Mouse (Mus musculus): Measurements from ENCODE around the gene Chka. TPM values are rescaled to one million over a fixed set of nuclear protein-coding genes. Genes with fewer than 3 reads are reported as not detected.

Gene Chka
- polyA plus RNA-seq, 1 experiment from 2014 or later = 54.7 TPM

DNA sequence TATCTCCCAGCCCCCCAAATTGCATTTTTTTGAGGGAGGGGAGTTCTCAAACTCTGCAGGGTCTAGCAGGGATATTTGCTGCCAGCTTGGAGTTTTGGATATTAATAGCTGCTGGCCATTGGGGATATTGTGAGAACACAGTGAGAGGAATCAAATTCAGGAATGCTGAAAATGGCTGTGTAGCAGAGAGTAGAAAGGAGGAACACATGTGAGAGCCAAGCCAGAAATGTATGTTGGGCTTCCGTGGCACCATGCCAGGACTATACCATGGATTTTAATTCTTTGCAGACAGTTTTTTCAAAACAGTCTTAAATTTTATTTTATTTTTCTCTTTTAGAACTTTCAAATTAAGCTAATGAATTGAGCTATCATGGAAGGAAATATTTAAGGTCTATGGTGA is 16.7 kb downstream of the Chka start:
- Histone ChIP-seq H3K4me1 (replicated peaks; ENCODE audit: control insufficient read depth, insufficient read depth, low read length) (peaks cover 3% of the 10 kb centered on the region; the same call in 1 of the 2 replicates), H3K27ac (no peak overlapping the region), H3K4me2 (replicated peaks) (no peak overlapping the region), H3K27me3 (ENCODE audit: control insufficient read depth, insufficient read depth, low read length) (no peaks in the 10 kb centered on the region), H3K9ac (no peak overlapping the region), H3K4me3 (replicated peaks; ENCODE audit: low read length) (no peak overlapping the region), H3K36me3 (replicated peaks; ENCODE audit: control insufficient read depth, insufficient read depth) (peaks cover 16% of the 10 kb centered on the region; the same call in 1 of the 2 replicates), H3K9me3 (ENCODE audit: control insufficient read depth, low read length) (no peaks in the 10 kb centered on the region)
- DNase-seq (ENCODE audit: low spot score) = no peak
- WGBS = 87% methylated on average over 1 of the region's 1 CpGs
- ATAC-seq (ENCODE audit: low FRiP score) = no peak

DNA sequence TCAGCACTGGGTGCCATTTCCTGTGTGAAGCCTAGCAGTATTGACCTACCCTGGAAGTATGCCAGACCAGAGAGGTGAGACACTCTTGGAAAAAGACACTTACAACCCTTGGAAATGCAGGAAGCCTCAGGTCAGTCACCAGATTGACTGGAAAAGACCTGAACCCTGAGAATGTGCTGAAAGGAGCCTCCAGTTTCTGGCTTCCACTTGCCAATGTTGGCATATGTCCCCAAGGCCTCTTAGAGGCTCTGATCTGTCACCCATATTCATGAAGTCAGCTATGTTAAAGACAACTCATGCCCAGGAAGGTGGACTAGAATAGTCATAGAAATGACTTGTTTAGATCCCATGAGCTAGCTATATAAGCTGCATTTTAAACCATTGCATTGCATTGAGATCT is 19.9 kb downstream of the Chka start:
- no peak overlapping the region for H3K9ac ChIP-seq
- ATAC-seq (ENCODE audit: low FRiP score) = no peak
- H3K9me3 ChIP-seq (ENCODE audit: control insufficient read depth, low read length) = no peaks in the 10 kb centered on the region
- no peak for DNase-seq (ENCODE audit: low spot score)
- 0 out of 2 replicates have a peak, but pooled peaks cover 2% of the 10 kb centered on the region for H3K36me3 ChIP-seq (replicated peaks; ENCODE audit: control insufficient read depth, insufficient read depth)
- H3K4me1 ChIP-seq (replicated peaks; ENCODE audit: control insufficient read depth, insufficient read depth, low read length) = peaks cover 3% of the 10 kb centered on the region; the same call in 1 of the 2 replicates
- H3K4me3 ChIP-seq (replicated peaks; ENCODE audit: low read length) = no peak overlapping the region
- no peaks in the 10 kb centered on the region for H3K27me3 ChIP-seq (ENCODE audit: control insufficient read depth, insufficient read depth, low read length)
- no peak overlapping the region for H3K4me2 ChIP-seq (replicated peaks)
- H3K27ac ChIP-seq = no peak overlapping the region

DNA sequence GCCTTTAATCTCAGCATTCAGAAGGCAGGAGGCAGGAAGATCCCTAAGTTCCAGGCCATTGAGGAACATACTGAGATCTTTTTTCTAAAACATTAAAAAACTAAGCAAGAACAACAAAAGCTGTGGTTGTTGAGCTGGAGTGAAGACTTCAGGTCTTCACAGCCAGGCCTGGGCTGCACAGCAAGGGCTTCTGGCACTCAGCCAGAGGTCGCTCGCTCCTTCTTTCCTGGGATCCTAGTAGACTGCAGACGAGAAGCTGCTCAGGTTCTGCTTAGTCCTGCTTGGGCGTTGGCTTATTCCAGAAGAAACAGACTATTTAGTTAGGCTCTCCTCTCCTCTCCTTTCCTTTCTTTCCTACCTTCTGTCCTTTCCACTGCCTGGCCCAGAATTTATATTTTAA is 20.8 kb downstream of the Chka start:
- no peaks in the 10 kb centered on the region for H3K27me3 ChIP-seq (ENCODE audit: control insufficient read depth, insufficient read depth, low read length)
- H3K4me3 ChIP-seq (replicated peaks; ENCODE audit: low read length) = no peak overlapping the region
- H3K4me1 ChIP-seq (replicated peaks; ENCODE audit: control insufficient read depth, insufficient read depth, low read length) = peaks cover 3% of the 10 kb centered on the region; the same call in 1 of the 2 replicates
- no peaks in the 10 kb centered on the region for H3K9me3 ChIP-seq (ENCODE audit: control insufficient read depth, low read length)
- no peak overlapping the region for H3K27ac ChIP-seq
- no peak for DNase-seq (ENCODE audit: low spot score)
- H3K9ac ChIP-seq = no peak overlapping the region
- 0 out of 2 replicates have a peak, but pooled peaks cover 5% of the 10 kb centered on the region for H3K36me3 ChIP-seq (replicated peaks; ENCODE audit: control insufficient read depth, insufficient read depth)
- WGBS = 64% methylated on average over 4 of the region's 4 CpGs
- ATAC-seq (ENCODE audit: low FRiP score) = no peak
- H3K4me2 ChIP-seq (replicated peaks) = no peak overlapping the region

DNA sequence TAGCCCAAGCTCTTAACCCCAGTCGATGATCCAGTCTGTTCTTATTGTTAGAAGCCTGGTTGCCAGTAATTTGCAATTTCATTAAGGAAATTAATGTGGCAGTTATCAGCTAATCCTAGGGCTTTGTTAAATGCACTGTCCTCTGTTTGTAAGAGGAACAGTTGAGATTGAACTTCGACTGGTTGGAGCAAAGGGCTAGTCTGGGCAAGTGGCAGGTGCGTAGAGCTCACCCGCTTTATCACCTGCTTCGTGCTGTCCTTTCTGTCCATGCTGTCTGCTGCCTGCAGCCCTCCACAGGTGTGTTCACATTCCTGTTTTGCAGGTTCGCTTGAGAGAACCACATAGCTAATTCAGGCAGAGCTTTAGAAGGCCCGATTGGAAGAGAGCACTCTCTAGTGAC is 23.5 kb downstream of the Chka start:
- DNase-seq (ENCODE audit: low spot score) (no peak), ATAC-seq (ENCODE audit: low FRiP score) (no peak)
- Histone ChIP-seq H3K27me3 (ENCODE audit: control insufficient read depth, insufficient read depth, low read length) (no peaks in the 10 kb centered on the region), H3K4me1 (replicated peaks; ENCODE audit: control insufficient read depth, insufficient read depth, low read length) (peaks cover 3% of the 10 kb centered on the region; the same call in 1 of the 2 replicates), H3K36me3 (replicated peaks; ENCODE audit: control insufficient read depth, insufficient read depth) (peaks cover 5% of the 10 kb centered on the region; the same call in 1 of the 2 replicates), H3K4me2 (replicated peaks) (no peak overlapping the region), H3K27ac (no peak overlapping the region), H3K4me3 (replicated peaks; ENCODE audit: low read length) (no peak overlapping the region), H3K9ac (no peak overlapping the region), H3K9me3 (ENCODE audit: control insufficient read depth, low read length) (no peaks in the 10 kb centered on the region)
- 88% methylated on average over 7 of the region's 7 CpGs for whole genome bisulfite sequencing

DNA sequence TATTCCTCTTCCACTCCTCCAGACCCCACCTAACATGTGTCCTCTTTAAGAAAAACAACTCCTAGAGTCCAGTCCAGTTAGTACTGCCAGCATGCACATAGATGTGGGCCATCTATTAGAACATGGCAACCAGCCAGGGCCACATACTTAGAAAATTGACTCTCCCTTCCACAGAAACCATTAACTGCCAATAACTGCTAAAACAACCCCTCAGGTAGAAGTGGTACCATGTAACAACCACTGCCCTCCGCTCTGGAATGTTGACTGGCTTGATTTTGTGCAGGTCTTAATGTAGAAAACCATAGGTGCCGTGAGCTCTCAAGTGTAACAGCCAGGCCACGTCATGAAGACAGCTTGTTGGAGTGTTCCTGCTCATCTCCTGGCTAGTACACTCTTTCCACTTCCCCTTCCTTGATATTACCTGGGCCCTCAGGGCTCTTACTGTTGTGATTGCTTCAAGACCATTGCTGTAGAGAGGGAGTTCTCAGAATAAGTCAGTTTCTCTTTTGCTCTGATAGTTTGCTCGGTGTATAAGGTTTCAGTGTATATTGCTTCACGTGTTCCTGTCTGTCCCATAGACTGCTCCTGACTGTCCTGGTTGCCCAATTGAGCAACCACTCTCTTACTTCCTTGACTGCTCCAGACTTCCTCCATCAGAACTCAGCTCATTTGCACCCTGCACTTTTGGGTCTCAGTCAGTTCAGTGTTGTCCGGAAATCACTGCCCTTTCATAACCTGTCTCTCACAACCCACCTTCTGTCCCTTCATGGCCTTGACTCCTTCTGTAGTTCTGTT is 28.7 kb downstream of the Chka start:
- Histone ChIP-seq H3K36me3 (replicated peaks; ENCODE audit: control insufficient read depth, insufficient read depth) (peaks cover 20% of the 10 kb centered on the region), H3K4me2 (replicated peaks) (no peak overlapping the region), H3K9me3 (ENCODE audit: control insufficient read depth, low read length) (no peaks in the 10 kb centered on the region), H3K27ac (no peak overlapping the region), H3K9ac (no peak overlapping the region), H3K4me1 (replicated peaks; ENCODE audit: control insufficient read depth, insufficient read depth, low read length) (no peaks in the 10 kb centered on the region), H3K4me3 (replicated peaks; ENCODE audit: low read length) (no peak overlapping the region), H3K27me3 (ENCODE audit: control insufficient read depth, insufficient read depth, low read length) (no peaks in the 10 kb centered on the region)
- 95% methylated on average over 6 of the region's 6 CpGs for WGBS
- no peak for DNase-seq (ENCODE audit: low spot score)
- ATAC-seq (ENCODE audit: low FRiP score) = no peak

DNA sequence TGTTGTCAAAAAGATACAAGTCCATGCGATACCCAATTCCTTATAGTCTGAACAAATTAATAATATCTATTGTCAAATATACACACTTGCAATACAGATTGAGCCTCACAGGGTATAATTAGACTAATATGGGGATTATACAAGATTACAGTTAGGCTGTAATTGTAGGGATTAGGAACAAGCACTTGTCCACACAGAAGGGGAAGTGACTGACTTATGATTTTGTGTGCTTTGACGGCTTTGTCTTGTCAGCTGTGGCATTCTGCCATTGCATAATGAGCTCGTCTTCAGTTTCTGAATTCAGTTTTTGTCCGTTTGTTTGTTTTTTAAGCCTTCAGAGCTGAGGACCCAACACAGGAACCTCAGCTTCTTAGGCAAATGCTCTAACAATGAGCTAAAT is 30.6 kb downstream of the Chka start:
- peaks cover 35% of the 10 kb centered on the region for H3K36me3 ChIP-seq (replicated peaks; ENCODE audit: control insufficient read depth, insufficient read depth)
- H3K4me3 ChIP-seq (replicated peaks; ENCODE audit: low read length) = no peak overlapping the region
- no peak for DNase-seq (ENCODE audit: low spot score)

DNA sequence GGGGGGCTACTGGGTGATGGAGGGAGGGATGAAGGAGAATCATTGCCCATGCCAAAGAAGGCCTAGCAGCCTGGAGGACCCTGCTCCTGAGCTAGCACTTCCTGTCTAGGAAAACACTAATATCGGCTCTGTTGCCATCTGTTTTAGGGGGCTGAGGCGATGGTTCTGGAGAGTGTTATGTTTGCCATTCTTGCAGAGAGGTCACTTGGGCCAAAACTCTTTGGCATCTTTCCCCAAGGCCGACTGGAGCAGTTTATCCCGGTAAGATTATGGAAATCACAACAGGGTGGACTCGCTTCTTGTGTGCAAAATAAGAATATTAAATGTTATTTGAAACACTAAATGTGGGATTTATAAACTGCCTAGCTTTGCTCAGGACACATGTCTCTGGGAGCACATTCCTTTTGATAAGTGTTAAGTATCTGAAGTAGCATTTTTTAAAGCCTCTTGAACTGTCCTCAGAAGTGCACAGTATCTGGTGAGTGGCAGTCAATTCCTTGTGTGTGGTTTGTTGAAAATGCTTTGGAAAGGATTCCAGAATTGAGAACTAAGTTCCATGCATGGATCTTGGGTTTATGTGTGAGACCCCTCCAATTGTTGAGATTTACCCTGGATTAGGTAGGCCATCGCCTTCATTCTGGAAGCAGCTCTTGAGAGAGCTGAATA is 32.9 kb downstream of the Chka start:
- DNase-seq (ENCODE audit: low spot score) (no peak), ATAC-seq (ENCODE audit: low FRiP score) (no peak)
- Histone ChIP-seq H3K36me3 (replicated peaks; ENCODE audit: control insufficient read depth, insufficient read depth) (peaks cover 46% of the 10 kb centered on the region), H3K9ac (no peak overlapping the region), H3K27ac (no peak overlapping the region), H3K9me3 (ENCODE audit: control insufficient read depth, low read length) (no peaks in the 10 kb centered on the region), H3K4me3 (replicated peaks; ENCODE audit: low read length) (no peak overlapping the region), H3K4me2 (replicated peaks) (no peak overlapping the region), H3K4me1 (replicated peaks; ENCODE audit: control insufficient read depth, insufficient read depth, low read length) (no peaks in the 10 kb centered on the region), H3K27me3 (ENCODE audit: control insufficient read depth, insufficient read depth, low read length) (no peaks in the 10 kb centered on the region)
- WGBS = 90% methylated on average over 6 of the region's 6 CpGs

More for the DNA sequence above, 30.6 kb downstream of the Chka start:
- no peaks in the 10 kb centered on the region for H3K9me3 ChIP-seq (ENCODE audit: control insufficient read depth, low read length)
- H3K27ac ChIP-seq = no peak overlapping the region
- no peaks in the 10 kb centered on the region for H3K27me3 ChIP-seq (ENCODE audit: control insufficient read depth, insufficient read depth, low read length)
- H3K9ac ChIP-seq = no peak overlapping the region
- 81% methylated on average over 4 of the region's 4 CpGs for WGBS
- no peaks in the 10 kb centered on the region for H3K4me1 ChIP-seq (replicated peaks; ENCODE audit: control insufficient read depth, insufficient read depth, low read length)
- H3K4me2 ChIP-seq (replicated peaks) = no peak overlapping the region
- ATAC-seq (ENCODE audit: low FRiP score) = no peak

DNA sequence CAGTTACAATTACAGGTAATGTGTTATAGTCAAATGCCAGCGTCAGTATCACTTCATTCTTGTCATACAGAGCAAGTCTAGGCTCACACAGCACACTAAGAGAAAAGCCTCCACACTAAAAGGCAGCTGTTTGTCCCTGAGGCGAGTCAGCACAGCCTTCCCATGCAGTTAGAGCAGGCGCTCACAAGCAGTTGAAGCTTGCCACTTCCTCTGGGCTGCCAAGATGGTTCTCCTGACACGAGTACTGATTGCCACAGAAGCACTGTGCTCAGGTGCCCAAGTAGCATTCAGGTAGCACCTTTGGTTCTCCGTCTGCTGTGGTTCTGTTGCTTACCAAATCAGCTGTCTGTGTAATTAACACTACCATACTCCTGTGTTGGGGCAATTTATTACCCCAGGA is 37.5 kb downstream of the Chka start:
- Histone ChIP-seq H3K9me3 (ENCODE audit: control insufficient read depth, low read length) (no peaks in the 10 kb centered on the region), H3K4me3 (replicated peaks; ENCODE audit: low read length) (no peak overlapping the region), H3K4me2 (replicated peaks) (no peak overlapping the region), H3K9ac (no peak overlapping the region), H3K27me3 (ENCODE audit: control insufficient read depth, insufficient read depth, low read length) (no peaks in the 10 kb centered on the region), H3K27ac (no peak overlapping the region), H3K36me3 (replicated peaks; ENCODE audit: control insufficient read depth, insufficient read depth) (peaks cover 83% of the 10 kb centered on the region), H3K4me1 (replicated peaks; ENCODE audit: control insufficient read depth, insufficient read depth, low read length) (no peaks in the 10 kb centered on the region)
- ATAC-seq (ENCODE audit: low FRiP score) (no peak), DNase-seq (ENCODE audit: low spot score) (no peak)
- WGBS = 96% methylated on average over 5 of the region's 5 CpGs

DNA sequence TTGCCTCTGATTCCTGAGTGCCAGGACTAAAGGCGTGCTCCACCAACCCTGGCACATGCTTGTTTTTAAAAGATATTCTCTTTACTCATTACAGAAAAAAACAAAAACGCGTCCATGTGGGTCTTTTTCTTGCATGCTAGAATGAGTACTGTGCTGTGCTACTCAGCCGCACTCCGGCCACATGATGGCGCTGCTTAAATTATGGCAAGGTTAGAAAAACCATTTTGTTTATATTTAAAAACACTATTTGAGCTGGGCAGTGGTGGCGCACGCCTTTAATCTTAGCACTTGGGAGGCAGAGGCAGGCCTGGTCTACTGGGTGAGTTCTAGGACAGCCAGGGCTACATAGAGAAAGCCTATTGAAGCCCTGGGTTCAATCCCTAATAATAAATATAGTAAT is 38.6 kb downstream of the Chka start:
- ATAC-seq (ENCODE audit: low FRiP score) = no peak
- Histone ChIP-seq H3K9me3 (ENCODE audit: control insufficient read depth, low read length) (no peaks in the 10 kb centered on the region), H3K36me3 (replicated peaks; ENCODE audit: control insufficient read depth, insufficient read depth) (peaks cover 88% of the 10 kb centered on the region), H3K9ac (no peak overlapping the region), H3K4me1 (replicated peaks; ENCODE audit: control insufficient read depth, insufficient read depth, low read length) (no peaks in the 10 kb centered on the region), H3K4me3 (replicated peaks; ENCODE audit: low read length) (no peak overlapping the region), H3K4me2 (replicated peaks) (no peak overlapping the region), H3K27me3 (ENCODE audit: control insufficient read depth, insufficient read depth, low read length) (no peaks in the 10 kb centered on the region), H3K27ac (no peak overlapping the region)
- WGBS = 92% methylated on average over 8 of the region's 8 CpGs
- no peak for DNase-seq (ENCODE audit: low spot score)
